Mouse (Mus musculus): ENCODE data around the gene Satb1. TPM values are rescaled to one million over a fixed set of nuclear protein-coding genes. Genes with fewer than 3 reads are reported as not detected.

Satb1 gene
- polyA plus RNA-seq, 2 experiments: 22.4 to 22.9 TPM

DNA sequence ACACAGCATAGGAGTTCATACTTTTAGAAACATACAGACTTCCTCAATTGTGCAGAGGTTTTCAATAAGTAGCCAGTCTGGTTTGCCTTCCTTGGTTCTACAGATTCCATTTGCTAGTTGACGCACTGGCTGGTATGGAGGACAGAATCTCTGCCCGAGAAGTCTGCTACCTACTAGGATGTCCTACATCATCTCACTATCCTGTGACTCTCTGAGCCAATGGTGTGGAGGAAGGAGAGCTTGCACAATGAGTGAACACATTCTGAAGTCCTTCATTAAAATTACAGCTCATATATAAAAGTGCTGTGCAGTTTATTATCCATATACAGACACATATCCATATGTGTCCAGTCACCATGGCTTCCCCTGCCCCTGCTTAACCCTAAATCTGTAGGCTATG lies 45.1 kb downstream of the Satb1 start:
- no peak for DNase-seq (ENCODE audit: low spot score)
- no peak overlapping the region for H3K27ac ChIP-seq (replicated peaks; ENCODE audit: low read depth, low read length)

GRCm38 (mm10) chr17:51786050-51786449 lies 47.0 kb downstream of the Satb1 start:
- Histone ChIP-seq H3K36me3 (ENCODE audit: control insufficient read depth, insufficient read depth, low read length) (peaks cover 2% of the 10 kb centered on the region; the same call in 1 of the 2 replicates), H3K4me1 (ENCODE audit: control insufficient read depth, insufficient read depth, low read length) (peaks cover 3% of the 10 kb centered on the region; the same call in 1 of the 2 replicates), H3K27me3 (ENCODE audit: control insufficient read depth, insufficient read depth, low read length) (no peaks in the 10 kb centered on the region), H3K4me2 (replicated peaks; ENCODE audit: low read depth, low read length, severe bottlenecking) (no peak overlapping the region), H3K9me3 (ENCODE audit: control insufficient read depth, low read length) (no peaks in the 10 kb centered on the region), H3K27ac (replicated peaks; ENCODE audit: low read depth, low read length) (no peak overlapping the region), H3K4me3 (replicated peaks; ENCODE audit: low read length) (no peak overlapping the region), H3K9ac (ENCODE audit: low read depth, low read length, severe bottlenecking) (no peak overlapping the region)
- DNase-seq (ENCODE audit: low spot score) (no peak), ATAC-seq (ENCODE audit: low FRiP score, low read depth) (no peak)
- TF ChIP-seq POLR2A (IDR thresholded peaks at IDR 0.05; ENCODE audit: borderline replicate concordance, extremely low read depth, insufficient read depth, insufficient read length): no peak
- 75% methylated on average over 2 of the region's 2 CpGs for WGBS

More for the DNA sequence above, 45.1 kb downstream of the Satb1 start:
- no peak for TF ChIP-seq POLR2A (IDR thresholded peaks at IDR 0.05; ENCODE audit: borderline replicate concordance, extremely low read depth, insufficient read depth, insufficient read length)
- Histone ChIP-seq H3K4me3 (replicated peaks; ENCODE audit: low read length) (no peak overlapping the region), H3K9me3 (ENCODE audit: control insufficient read depth, low read length) (no peaks in the 10 kb centered on the region), H3K9ac (ENCODE audit: low read depth, low read length, severe bottlenecking) (no peak overlapping the region), H3K27me3 (ENCODE audit: control insufficient read depth, insufficient read depth, low read length) (no peaks in the 10 kb centered on the region), H3K4me1 (ENCODE audit: control insufficient read depth, insufficient read depth, low read length) (peaks cover 3% of the 10 kb centered on the region; the same call in 1 of the 2 replicates), H3K4me2 (replicated peaks; ENCODE audit: low read depth, low read length, severe bottlenecking) (no peak overlapping the region), H3K36me3 (ENCODE audit: control insufficient read depth, insufficient read depth, low read length) (no peaks in the 10 kb centered on the region; the same call in 1 of the 2 replicates)
- WGBS: 75% methylated on average over 2 of the region's 2 CpGs
- no peak for ATAC-seq (ENCODE audit: low FRiP score, low read depth)

DNA sequence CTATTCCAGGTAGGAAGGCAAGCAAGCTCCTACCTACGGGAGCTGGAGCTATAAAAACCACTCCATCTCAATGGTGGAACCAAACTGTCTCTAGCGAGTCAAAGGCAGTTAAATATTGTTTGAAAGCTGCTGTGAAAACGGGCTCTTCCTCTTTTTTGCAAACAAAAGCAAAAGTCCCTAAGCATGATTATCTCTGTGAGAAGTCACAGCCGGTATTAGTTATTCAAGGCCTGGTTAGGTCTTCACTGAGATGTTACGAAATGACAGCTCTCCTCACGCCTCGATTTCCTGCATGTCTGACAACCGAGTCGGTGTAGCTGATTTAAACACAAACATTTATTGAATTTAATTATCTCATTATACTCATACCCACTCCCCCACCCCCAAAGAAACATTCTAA lies 48.2 kb downstream of the Satb1 start:
- Histone ChIP-seq H3K27me3 (ENCODE audit: control insufficient read depth, insufficient read depth, low read length) (no peaks in the 10 kb centered on the region), H3K4me3 (replicated peaks; ENCODE audit: low read length) (no peak overlapping the region), H3K9me3 (ENCODE audit: control insufficient read depth, low read length) (no peaks in the 10 kb centered on the region), H3K4me1 (ENCODE audit: control insufficient read depth, insufficient read depth, low read length) (no peaks in the 10 kb centered on the region), H3K27ac (replicated peaks; ENCODE audit: low read depth, low read length) (no peak overlapping the region), H3K36me3 (ENCODE audit: control insufficient read depth, insufficient read depth, low read length) (peaks cover 2% of the 10 kb centered on the region; the same call in 1 of the 2 replicates), H3K9ac (ENCODE audit: low read depth, low read length, severe bottlenecking) (no peak overlapping the region), H3K4me2 (replicated peaks; ENCODE audit: low read depth, low read length, severe bottlenecking) (no peak overlapping the region)
- no peak for TF ChIP-seq POLR2A (IDR thresholded peaks at IDR 0.05; ENCODE audit: borderline replicate concordance, extremely low read depth, insufficient read depth, insufficient read length)
- 85% methylated on average over 9 of the region's 9 CpGs for WGBS
- DNase-seq (ENCODE audit: low spot score): no peak
- no peak for ATAC-seq (ENCODE audit: low FRiP score, low read depth)

DNA sequence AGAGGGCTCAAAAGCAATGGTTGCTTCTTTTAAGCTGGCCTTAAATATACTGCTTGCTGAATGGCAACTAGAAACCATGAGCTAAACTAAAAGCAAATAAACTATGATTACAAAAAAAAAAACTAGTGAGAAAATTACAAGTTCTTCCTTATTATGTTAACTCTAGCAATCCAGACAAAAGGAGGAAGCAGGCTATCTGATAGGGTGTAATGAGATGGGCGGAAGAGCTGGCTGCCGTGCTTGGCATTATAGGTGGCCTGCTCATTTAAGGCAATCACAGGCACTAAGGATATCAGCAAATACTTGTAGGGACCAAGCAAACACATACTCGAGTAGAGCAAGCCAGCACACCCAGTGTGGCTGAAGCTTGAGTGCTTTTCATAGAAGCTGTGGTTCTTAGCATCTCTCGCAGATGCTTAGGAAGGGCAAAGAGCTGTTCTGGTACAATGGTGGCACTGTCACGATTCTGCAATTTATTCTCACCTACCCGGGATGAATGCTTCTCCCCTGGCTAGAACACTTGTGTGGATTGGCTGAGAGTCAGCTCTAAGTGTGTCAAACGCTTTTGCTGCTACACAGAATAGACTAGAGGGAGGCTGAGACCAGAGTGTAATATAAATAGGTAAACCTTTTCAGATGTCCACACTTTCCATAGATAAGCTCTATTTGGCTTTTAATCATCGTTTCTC lies 49.4 kb downstream of the Satb1 start:
- ATAC-seq (ENCODE audit: low FRiP score, low read depth) (no peak), DNase-seq (ENCODE audit: low spot score) (no peak)
- 87% methylated on average over 8 of the region's 8 CpGs for WGBS
- Histone ChIP-seq H3K27ac (replicated peaks; ENCODE audit: low read depth, low read length) (no peak overlapping the region), H3K4me2 (replicated peaks; ENCODE audit: low read depth, low read length, severe bottlenecking) (no peak overlapping the region), H3K4me1 (ENCODE audit: control insufficient read depth, insufficient read depth, low read length) (no peaks in the 10 kb centered on the region), H3K9me3 (ENCODE audit: control insufficient read depth, low read length) (no peaks in the 10 kb centered on the region), H3K9ac (ENCODE audit: low read depth, low read length, severe bottlenecking) (no peak overlapping the region), H3K27me3 (ENCODE audit: control insufficient read depth, insufficient read depth, low read length) (no peaks in the 10 kb centered on the region), H3K4me3 (replicated peaks; ENCODE audit: low read length) (no peak overlapping the region), H3K36me3 (ENCODE audit: control insufficient read depth, insufficient read depth, low read length) (peaks cover 2% of the 10 kb centered on the region; the same call in 1 of the 2 replicates)
- TF ChIP-seq POLR2A (IDR thresholded peaks at IDR 0.05; ENCODE audit: borderline replicate concordance, extremely low read depth, insufficient read depth, insufficient read length): no peak

DNA sequence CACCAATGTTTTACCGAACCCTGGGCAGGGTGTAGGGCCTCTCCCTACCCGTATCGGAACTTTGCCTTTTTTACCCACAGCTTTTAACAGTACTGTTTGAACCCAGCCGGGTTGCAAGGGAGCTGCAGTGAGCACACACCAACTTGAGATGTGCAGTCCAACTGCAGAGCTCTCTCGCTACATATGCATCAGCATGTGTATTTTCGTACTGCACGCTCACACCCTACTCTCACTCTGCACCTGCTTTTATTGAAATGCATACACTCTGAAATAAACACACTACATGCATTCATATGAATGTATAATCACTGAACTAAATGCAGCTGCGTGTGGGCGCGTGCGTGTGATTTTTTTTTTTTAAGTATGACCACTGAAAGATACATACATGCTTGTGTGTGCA lies 53.1 kb downstream of the Satb1 start:
- WGBS: 95% methylated on average over 11 of the region's 11 CpGs

More for the DNA sequence above, 53.1 kb downstream of the Satb1 start:
- Histone ChIP-seq H3K36me3 (ENCODE audit: control insufficient read depth, insufficient read depth, low read length) (peaks cover 2% of the 10 kb centered on the region; the same call in 1 of the 2 replicates), H3K9ac (ENCODE audit: low read depth, low read length, severe bottlenecking) (no peak overlapping the region), H3K4me3 (replicated peaks; ENCODE audit: low read length) (no peak overlapping the region), H3K27ac (replicated peaks; ENCODE audit: low read depth, low read length) (no peak overlapping the region), H3K4me2 (replicated peaks; ENCODE audit: low read depth, low read length, severe bottlenecking) (no peak overlapping the region), H3K9me3 (ENCODE audit: control insufficient read depth, low read length) (no peaks in the 10 kb centered on the region), H3K4me1 (ENCODE audit: control insufficient read depth, insufficient read depth, low read length) (no peaks in the 10 kb centered on the region), H3K27me3 (ENCODE audit: control insufficient read depth, insufficient read depth, low read length) (no peaks in the 10 kb centered on the region)
- DNase-seq (ENCODE audit: low spot score) (no peak), ATAC-seq (ENCODE audit: low FRiP score, low read depth) (no peak)
- TF ChIP-seq POLR2A (IDR thresholded peaks at IDR 0.05; ENCODE audit: borderline replicate concordance, extremely low read depth, insufficient read depth, insufficient read length): no peak
